Mouse (Mus musculus) lung, postnatal 10 days (tissue): Measurements from ENCODE around the gene Pias1.

ENCODE experiments used
- DNase-seq: peaks from one replicate; pipeline ENCODE4 v3.0.0; 2021

Pias1 gene

DNA sequence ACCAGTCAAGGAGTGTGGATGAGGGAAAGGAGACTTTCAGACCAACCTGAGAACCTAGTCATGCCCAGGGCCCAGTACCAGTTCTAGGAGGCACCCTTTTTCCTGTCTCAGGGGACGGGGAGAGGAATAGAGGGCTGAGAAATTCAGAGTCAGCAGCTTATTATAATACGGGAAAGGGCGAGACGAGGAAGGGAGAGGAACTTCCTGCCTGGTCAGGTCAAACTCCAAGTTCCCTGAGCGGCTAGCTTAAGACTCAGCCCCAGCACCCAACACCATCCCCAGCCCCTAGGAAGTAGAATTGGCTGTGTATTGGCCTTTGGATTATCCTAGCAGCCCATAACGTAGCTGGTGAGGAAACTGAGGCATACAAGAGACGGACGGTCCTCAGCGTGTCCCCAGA lies 130.5 kb downstream of the Pias1 start:
- DNase-seq = peak; percentile 37

DNA sequence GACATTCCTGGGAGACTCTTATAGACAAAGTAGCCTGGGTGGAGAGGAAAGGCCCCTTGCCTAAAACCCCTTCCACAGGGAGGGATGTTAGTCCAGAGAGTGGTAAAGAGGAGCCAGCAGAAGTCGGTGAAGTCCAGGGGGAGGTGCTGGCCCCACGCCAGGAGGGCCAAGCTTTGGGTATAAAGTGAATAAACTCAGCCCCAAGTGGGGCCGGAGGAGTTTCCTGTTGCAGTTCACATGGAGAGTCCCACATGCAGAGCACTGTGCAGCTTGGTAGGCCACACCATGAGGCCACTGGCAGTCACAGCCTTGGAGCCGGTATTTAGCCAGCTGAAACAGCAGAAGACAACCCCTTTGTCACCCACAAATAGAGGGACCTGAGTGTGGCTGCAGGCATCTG lies 133.2 kb downstream of the Pias1 start:
- DNase-seq = peak; percentile 39

DNA sequence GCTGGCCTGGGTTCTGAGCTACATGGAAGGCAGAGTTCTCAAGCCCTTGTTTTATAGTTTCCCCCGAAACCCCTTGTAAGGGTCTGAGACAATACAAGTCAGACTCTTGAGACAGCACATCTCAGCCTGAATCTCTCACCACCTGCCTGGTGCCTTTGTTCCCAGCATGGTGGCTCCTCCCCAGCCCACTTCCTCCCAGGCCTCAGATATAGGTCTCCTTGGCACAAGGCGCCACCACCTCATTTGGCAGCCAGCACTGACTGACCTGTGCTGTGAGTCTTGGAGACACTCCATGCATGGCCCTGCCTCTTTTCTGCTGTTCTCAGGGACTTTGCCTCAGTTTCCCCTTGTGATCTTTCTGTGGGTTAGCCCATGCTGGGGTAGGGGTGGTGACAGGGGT lies 136.2 kb downstream of the Pias1 start:
- no peak for DNase-seq

DNA sequence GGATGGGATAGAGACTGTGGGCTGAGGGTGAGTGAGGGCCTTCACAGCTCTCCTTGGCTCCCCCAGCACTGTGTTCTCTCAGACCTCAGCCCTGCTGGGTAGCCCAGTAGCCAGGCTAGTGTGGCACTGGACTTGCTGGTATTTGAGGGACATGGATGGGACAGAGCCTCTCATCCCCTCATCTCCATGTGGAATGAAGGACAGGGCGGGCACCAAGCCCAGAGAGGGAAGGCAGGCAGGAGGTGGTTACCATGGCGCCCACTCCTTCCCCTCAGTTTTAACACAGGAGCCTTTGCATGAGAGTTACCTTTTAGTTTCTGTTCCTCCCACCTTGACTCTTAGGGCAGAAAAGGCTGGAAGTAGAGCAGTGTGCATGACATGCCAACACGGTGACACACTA lies 139.1 kb downstream of the Pias1 start:
- no peak for DNase-seq

DNA sequence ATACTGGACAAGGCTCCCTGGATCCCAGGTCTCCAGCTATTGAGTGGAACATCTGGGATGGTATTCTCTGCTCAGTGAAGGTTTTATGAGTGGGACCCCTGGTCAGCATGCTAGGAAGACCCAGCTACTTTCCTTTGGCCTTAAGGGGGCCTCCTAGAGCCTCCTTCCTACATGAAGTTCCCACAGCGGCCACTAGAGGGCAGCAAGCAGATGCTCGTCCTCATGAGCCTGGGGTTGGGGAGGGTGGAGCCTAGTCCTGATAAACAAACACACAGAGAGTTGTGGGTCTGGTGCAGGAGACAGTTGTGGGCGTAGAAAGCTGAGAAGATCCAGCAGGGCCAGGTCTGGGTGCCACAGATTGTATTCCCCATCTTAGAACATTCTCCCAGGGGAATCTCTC lies 140.0 kb downstream of the Pias1 start:
- DNase-seq = peak; percentile 93

DNA sequence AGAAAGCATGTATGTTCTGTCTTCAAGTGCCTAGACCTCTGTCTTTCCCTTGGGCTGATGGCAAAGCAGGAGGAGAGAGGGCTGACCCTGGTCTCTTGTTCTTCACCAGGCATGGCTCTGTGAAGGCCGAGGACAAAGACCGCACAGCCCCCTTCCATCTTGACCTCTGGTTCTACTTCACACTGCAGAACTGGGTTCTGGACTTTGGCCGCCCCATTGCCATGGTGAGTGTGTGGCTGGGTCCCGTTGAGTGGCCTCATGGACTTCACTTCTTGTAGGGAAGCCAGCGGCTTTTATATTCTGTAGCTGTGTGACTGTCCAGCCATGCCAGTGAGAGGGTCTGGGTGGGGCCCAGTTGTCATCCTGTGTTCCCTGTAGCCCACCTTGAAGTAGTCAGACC lies 143.3 kb downstream of the Pias1 start:
- no peak for DNase-seq

DNA sequence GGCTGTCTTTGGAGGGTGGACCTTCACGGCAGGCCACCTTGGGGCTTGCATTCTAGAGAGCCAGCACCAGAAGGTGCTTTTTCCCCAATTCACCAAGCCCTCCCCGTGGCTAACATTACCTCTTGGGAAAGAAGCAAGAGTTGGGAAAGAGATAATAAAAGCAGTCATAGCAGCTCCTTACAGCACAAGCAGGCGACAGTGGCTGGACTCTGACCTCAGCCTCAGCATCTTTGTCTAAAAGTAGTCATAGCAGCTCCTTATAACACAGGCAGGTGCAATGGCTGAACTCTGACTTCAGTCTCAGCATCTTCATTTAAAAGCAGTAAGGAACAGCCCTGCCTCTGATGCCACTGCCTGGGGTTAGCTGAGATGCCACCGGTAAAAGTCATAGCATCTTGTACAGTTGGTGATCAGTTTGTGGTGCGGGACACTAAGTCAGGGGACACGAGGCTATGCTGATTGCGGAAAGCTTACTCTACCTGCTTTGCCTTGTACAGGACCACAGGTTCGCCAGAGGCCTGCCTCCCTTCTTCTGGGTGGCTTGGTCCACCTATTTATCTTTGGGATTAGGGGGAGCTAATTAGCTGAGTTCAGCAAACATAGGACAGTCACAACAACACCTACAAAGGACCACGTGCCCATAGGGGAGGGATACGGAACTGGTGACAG lies 144.2 kb downstream of the Pias1 start:
- no peak for DNase-seq

DNA sequence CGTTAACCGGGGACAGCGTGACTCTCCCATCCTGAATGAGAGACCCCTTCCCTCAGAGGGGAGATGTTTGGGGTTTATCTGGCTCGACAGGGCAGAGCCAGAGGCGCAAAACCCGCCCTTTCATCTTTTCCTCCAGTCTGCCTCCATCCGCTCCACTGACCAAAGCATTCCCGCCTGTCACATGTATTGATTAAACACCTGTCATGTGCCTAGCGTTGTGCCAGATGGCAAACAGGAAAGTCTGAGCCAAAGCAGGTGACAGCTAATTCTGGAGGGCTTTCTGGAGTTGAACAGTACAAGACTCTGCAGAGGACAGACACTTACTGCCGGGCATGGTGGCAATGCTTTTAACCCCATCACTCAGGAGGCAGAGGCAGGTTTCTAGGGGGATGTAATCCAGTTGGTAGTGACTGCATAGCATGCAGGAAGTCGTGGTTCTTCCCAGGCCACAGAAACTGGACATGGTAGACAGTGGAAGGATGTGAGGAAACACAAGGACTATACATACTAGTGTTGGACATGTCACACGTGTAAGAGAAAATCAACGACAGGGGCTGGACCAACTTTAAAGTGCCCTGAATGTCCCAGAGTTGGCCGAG lies 148.5 kb downstream of the Pias1 start:
- DNase-seq = no peak

DNA sequence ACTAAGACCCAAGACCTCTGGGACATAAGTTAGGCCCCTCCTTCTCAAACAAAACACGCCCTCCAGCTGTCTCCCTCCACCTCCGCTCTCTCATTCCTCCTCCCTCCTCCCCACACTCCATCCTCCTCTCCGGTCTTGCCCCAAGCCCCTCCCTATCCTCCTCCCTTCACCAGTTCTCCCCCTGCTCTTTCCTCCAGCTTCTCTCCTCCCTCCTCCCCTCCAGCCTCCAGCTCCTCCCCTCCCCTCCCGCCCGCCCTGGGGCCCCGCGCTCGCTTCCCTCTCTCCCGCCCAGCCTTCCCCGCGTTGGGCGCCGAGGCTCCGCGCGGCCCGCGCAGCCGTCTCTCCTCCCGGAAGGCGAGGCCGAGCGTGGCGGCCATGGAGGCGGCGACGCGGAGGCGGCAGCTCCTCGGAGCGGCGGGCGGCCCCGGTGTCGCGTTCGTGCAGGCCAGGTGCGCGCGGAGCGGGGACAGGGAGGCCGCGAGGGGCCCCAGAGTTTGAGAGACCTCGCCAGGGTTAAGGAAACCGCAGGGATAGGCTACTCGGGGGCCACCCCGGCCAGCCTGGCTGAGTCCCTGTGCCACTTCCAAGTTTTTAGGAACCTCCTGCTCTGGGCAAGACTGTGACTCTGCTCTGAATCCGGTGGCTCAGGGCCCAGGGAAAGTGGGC lies 149.1 kb downstream of the Pias1 start, which contains the start of gene Cln6:
Cln6 (plus strand) TSS at position 280 of the 666 bp plus-strand sequence.
- DNase-seq = peak; percentile 92

DNA sequence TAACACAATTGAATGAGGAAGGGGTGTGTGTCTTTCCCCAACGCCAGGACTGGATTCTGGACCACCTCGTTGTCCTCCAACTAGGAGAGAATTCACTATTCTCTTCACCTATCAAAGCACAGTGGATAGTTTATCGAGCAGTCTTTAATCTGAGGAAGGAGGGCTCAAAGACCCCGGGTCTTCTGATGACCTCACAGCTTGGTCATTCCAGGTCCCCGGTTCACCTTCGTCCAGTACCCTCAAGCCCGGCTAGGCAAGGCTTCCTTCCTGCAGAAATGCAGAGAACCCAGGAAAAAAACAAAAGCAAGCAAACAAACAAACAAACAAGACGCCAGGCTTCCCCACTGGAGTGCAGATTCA lies 149.6 kb downstream of the Pias1 start:
- DNase-seq = no peak

DNA sequence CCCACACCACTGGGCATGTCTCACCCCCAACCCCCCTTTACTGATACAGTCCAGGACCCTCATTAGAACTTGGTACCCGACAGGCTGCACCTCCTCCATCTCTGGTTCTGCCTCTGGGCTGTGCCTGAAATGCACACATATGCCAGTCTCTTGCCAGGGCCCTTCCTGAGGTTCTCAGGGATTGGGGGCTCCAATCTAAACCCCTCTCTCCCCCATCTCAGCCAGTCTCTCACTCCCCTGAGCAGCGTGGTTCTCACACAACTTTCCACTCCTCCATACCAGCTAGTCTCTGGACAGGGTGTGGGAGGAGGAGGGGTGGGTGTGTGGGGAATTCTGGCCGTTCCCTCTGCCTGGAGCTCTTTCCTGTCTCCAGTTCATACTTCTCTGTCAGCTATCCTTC lies 150.1 kb downstream of the Pias1 start:
- DNase-seq = no peak

DNA sequence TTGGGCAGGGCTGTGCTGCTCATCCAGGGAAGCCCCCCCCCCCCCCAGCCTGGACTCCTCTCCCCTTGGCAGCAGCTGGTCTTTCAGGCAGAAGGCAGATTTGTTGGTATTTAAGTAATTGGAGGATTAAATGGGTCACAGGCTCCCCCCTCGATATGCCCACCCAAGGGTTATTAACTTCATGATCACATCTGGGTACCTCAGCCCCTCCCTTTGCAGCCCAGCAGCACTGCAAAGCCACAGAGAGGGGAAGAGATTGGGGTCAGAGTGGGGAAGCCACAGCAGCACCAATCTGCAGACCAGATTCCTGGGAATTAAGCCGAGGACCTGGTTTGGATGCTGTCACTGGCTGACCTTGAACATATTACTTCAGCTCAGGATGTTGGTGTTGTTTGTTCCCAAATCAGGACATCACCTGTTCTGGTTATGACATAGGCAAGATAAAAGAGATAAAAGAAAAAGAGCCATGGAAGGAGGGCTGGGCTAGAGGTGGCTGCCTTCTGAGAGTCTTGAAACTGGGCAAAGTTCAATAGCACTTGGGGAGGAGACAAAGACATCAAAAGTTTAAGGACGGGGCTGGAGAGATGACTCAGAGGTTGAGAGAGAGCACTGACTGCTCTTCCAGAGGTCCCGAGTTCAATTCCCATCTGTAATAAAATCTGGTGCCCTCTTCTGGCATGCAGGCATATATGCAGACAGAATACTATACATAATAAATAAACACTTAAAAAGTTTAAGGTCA lies 151.8 kb downstream of the Pias1 start:
- no peak for DNase-seq

DNA sequence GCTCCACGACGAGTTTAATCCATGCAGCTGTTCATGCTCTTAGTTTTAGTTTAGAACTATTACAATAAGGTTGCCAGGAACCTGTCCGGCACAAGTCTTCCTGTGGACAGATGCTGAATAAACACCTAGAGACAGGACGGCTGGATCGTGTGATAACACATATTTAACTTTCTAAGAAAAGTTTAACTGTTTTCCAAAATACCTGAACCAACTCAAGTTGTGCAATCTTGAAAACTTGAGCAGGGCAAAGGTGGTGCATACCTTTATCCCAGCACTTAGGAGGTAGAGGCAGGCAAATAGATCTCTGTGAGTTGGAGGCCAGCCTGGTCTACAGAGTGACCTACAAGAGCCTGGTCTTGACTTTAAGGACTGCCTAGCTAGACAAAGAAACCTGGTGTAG lies 152.8 kb downstream of the Pias1 start:
- no peak for DNase-seq

DNA sequence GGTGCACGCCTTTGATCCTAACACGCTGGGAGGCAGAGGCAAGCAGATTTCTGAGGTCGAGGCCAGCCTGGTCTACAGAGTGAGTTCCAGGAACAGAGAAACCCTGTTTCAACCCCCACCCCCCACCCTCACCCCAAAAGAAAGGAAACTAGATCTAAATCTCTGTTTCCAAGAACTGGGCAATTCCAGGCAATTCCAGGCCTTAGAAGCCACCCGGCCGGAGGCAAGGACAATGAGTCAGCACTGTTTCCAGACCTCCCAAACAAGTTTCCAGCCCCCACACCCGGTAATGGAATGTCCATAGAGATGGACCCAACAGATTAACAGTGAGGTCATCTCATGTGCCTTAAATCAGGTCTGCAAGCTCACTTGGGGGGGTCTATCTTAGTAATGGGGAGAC lies 157.8 kb downstream of the Pias1 start:
- no peak for DNase-seq

DNA sequence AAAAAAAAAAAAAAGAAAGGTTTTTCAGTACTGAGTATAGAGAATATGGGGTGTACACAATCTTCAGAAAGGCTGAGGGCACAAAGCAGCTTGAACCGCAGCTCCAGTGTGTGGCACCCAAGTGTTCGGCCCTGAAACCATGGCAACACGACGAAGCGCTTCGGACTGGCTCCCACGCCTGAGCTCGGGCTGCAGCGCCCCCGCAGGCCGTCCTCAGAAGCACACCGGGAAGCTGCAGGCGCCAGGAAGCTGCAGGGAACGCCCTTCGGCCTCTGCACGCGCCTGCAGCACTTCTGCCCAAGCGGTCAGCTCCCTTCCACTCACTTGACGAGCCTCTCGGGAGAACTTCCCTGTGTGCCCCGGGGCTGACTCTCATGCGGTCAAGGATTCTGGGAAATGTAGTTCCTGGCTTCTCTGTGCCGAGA lies 159.1 kb downstream of the Pias1 start:
- DNase-seq = peak; percentile 98
